Mouse (Mus musculus) R1 (cell line): ENCODE measurements around the gene Usp32.
A peak's percentile ranks its signal among the peaks of the same experiment; 100 is the strongest.

Source experiments
- DNase-seq: peaks from one replicate; pipeline ENCODE4 v3.0.0-alpha.2; 2018; ENCODE audit warnings: low read depth, low spot score

Gene Usp32

DNA sequence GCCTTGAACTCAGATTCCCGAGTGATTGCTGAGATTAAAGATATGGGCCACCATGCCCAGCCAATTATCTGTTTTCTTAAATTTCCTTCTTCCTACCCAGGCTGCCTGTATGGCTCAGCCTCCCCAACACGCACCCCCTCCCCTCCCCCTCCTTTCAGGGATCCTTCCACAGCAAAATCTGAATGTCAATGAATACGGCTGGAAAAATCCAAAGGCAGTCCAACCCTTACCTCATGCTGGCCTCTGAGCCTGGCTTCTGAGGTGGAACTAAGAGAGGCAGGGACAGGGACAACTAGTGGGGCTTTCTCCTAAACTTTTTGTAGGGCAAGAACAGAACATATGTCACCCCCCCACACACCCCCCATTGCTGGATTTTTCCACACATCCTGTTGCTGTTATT, 191.8 kb downstream of the Usp32 start:
- DNase-seq: peak; percentile 70

DNA sequence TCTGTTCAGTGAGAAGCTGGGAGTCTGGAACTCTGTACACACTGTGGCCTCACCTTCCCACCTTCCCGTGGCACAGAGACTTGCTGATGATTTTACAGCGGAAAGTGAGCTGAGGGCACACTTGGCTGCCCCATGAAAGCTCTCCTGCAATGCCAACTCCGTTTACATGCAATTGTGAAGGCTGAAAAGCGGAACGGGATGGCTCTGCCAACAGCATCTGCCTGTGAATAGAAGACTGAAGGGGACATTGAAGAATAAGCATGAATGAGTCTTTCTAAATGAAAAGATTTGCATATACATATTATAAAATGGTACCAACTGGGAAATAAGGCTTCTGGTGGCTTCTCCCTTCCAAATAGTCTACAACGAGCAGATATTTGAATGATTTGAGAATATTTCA, 192.8 kb downstream of the Usp32 start:
- DNase-seq: no peak

DNA sequence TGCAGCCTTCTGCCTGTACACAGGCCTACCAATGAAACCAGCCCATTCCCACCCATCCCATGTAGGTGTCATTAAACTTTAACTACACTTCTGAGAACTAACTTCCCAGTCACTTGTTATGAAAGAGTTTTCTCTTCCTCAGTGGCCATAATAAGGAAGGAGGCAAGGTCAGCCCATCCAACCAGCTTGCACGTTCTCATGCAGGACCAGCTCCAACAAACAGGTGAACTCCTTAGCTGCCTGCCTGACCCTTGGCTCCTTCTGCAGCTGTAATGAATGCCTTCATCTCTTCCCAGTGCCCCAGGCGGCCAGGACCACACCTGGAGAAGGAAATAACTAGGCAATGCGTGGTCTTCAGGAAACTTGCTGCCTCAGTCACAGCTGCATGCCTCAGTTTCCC, 194.1 kb downstream of the Usp32 start:
- DNase-seq: peak; percentile 24

DNA sequence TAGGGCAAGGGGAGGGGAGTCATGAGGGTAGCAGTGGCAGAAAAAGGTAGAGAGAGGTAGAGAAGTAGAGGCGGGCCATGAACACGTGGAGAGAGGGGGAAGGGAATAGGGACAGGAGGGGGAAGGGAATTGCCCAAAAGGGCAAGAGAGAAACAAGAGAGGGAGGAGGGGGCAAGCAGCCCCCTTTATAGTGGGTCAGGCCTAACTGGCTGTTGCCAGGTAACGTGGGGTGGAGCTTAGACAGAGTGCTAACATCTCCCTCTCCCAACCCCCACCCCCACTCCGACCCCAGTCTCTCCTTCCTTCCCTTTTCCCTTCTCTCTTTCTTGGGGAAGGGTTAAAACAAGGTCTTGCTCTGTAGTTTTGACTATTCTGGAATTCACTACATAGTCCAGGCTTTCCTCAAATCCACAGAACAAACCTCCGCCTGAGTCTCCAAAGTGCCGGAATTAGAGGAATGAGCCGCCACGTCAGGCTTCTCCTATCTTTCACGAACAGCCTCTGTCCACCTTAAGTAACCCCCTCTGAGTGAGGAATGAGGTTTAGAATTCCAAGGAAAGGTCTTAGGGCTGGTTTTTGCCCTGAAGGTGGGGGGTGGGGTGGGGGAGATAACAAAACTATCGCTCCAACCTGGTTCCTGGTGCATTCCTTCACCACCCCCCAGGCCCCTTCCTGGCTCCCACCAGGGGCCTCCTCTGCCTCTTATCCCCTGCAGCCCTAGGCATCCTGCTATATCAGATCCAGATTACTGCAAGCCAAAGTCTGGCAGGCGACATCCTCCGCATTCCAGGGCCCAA, 195.1 kb downstream of the Usp32 start:
- peak; percentile 96 for DNase-seq

DNA sequence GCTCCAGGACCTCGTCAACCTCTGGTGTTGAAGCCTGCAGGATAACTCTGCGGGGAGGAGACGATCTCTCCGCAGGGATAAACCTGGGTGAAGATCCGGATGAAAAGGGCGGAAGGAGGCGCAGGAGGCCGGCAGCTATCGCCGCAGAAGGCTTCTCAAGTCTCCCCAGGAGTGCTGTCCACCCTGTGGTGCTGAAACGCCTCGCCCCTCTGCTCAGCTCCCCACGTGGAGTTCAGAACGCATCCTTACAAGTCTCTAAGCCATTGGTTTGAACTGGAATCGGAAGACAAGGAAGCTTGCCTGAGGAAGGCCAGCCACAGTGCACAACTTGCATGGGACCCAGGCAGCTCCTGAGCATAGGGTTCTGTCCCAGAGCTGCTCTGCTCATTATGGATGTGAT, 196.0 kb downstream of the Usp32 start:
- DNase-seq: peak; percentile 96

DNA sequence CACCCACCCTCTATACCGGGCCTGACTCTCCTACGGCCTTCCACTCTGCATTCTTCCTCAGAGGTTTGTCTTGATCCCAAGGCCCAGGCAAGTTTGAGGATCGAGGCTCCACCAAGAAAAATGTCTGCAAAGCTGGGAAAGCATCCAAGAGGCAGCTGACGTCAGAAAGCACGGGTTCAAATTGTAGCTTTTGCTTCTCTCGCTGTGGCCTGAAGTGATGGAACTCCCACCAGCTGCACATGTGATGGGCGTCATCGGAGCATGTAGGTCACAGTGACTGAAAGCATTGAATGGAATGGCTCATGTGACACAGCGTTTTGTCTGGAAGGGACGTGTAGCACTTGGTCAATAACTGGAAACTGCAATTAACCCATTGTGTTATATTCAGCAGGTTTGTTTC, 199.8 kb downstream of the Usp32 start:
- DNase-seq: no peak

DNA sequence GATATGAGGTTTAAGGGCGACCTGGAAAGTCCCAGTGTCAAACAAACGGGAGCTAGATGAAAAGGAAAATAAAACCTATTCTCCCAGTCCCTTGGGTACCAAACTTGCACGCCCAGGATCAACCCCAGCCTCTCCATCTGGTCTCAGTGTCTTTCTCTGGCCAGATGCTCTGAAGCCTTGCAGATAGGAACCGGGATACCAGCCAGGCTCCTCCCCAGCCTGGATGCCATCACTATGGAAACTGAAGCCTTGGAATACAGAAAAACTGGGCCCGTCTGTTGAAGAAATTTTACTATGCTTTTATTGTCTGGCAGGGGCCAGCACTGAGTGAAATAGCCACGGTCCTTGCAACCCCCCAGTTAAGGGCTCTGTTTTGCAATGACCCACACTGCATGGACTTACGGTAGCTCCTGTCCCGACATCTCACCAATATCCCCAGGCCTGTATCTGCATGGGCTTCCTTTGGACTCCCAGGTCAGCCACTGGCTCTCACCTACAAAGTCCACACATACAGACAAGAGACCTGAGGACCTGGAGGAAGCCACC, 200.4 kb downstream of the Usp32 start:
- no peak for DNase-seq
